Mouse (Mus musculus): ENCODE measurements around the gene Rrn3. TPM values are rescaled to one million over a fixed set of nuclear protein-coding genes. Genes with fewer than 3 reads are reported as not detected.
"Not testable (repeated sequence)": the region's sequence is repeated elsewhere in the genome, so short reads cannot be mapped to it uniquely, and the experiment has no call there.

Rrn3 gene
- polyA plus RNA-seq, 2 experiments, result 24.2 to 43.1 TPM

DNA sequence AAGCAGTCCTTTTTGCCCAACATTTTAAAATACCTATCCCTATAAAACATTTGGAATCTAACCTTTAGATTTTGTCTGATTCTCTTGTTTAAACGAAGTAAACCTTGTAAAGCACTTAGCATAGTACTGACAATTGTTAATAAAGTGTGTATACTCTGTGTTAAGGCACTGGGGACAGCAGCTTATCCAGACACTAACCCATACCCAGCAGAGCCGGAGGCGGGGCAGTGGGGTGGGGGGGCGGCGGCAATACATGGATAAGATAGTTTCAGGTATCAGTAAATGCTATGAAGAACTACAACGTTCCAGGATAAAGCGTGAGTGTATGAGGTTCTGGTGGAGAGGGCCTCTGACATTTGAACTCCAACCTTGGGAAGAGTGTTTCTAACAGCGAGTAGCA, 708 bp downstream of the Rrn3 start:
- ATAC-seq (ENCODE audit: low FRiP score, low read depth) (no peak), DNase-seq (ENCODE audit: low spot score) (no peak)
- no peaks in the 10 kb centered on the region for H3K9me3 ChIP-seq (ENCODE audit: control insufficient read depth, low read length)
- peak overlapping the region; percentile 73 for H3K4me3 ChIP-seq (replicated peaks; ENCODE audit: low read length)
- H3K4me2 ChIP-seq (replicated peaks; ENCODE audit: low read depth, low read length, severe bottlenecking), result peak overlapping the region; percentile 66
- H3K27ac ChIP-seq (replicated peaks; ENCODE audit: low read depth, low read length), result no peak overlapping the region
- H3K4me1 ChIP-seq (ENCODE audit: control insufficient read depth, insufficient read depth, low read length), result peaks cover 11% of the 10 kb centered on the region
- H3K27me3 ChIP-seq (ENCODE audit: control insufficient read depth, insufficient read depth, low read length), result no peaks in the 10 kb centered on the region
- peak overlapping the region; percentile 85 for H3K9ac ChIP-seq (ENCODE audit: low read depth, low read length, severe bottlenecking)
- no peak for TF ChIP-seq POLR2A (IDR thresholded peaks at IDR 0.05; ENCODE audit: borderline replicate concordance, extremely low read depth, insufficient read depth, insufficient read length)
- peaks cover 27% of the 10 kb centered on the region for H3K36me3 ChIP-seq (ENCODE audit: control insufficient read depth, insufficient read depth, low read length)
- WGBS, result 37% methylated on average over 8 of the region's 8 CpGs

DNA sequence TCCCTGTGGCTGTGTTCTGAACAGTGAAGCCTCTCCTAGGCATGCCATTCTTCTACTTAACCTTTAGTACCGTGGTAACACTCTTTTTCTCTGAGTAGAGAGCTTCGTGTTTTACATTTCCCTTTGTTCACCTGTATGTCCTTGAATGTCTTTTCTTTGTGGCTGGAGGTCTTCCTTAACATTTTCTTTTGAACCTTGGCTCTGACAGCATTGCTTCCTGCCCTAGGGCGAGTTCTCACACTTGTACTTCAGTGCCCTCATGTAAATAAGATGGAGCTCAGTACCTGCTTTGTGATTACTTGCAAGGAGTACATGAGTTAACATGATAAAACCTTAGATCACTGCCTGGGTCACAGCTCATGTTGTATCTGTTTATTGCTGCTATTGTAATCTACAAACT, 5.4 kb downstream of the Rrn3 start:
- Histone ChIP-seq H3K4me3 (replicated peaks; ENCODE audit: low read length) (no peak overlapping the region), H3K9me3 (ENCODE audit: control insufficient read depth, low read length) (no peaks in the 10 kb centered on the region), H3K4me1 (ENCODE audit: control insufficient read depth, insufficient read depth, low read length) (peaks cover 5% of the 10 kb centered on the region; the same call in 1 of the 2 replicates), H3K4me2 (replicated peaks; ENCODE audit: low read depth, low read length, severe bottlenecking) (no peak overlapping the region), H3K9ac (ENCODE audit: low read depth, low read length, severe bottlenecking) (no peak overlapping the region), H3K27ac (replicated peaks; ENCODE audit: low read depth, low read length) (no peak overlapping the region), H3K36me3 (ENCODE audit: control insufficient read depth, insufficient read depth, low read length) (peaks cover 68% of the 10 kb centered on the region), H3K27me3 (ENCODE audit: control insufficient read depth, insufficient read depth, low read length) (no peaks in the 10 kb centered on the region)
- ATAC-seq (ENCODE audit: low FRiP score, low read depth) (no peak), DNase-seq (ENCODE audit: low spot score) (no peak)
- no peak for TF ChIP-seq POLR2A (IDR thresholded peaks at IDR 0.05; ENCODE audit: borderline replicate concordance, extremely low read depth, insufficient read depth, insufficient read length)
- 84% methylated on average over 3 of the region's 3 CpGs for WGBS

DNA sequence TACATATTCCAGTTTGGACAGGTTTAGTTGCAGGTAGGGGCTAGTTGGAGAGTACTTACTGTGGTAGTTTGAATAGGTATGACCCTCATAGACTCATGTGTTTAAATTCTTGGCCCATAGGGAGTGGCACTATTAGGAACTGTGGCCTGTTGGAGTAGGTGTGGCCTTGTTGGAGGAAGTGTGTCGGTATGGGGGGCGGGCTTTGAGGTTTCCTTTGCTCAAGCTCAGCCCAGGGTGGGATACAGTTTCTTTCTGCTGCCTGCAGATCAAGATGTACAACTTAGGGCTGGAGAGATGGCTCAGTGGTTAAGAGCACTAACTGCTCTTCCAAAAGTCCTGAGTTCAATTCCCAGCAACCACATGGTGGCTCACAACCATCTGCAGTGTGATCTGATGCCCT, 12.9 kb downstream of the Rrn3 start:
- H3K36me3 ChIP-seq (ENCODE audit: control insufficient read depth, insufficient read depth, low read length), result peaks cover 86% of the 10 kb centered on the region
- not testable (repeated sequence) for H3K4me3 ChIP-seq (replicated peaks; ENCODE audit: low read length); H3K4me1 ChIP-seq (ENCODE audit: control insufficient read depth, insufficient read depth, low read length); H3K27me3 ChIP-seq (ENCODE audit: control insufficient read depth, insufficient read depth, low read length); DNase-seq (ENCODE audit: low spot score); H3K27ac ChIP-seq (replicated peaks; ENCODE audit: low read depth, low read length); ATAC-seq (ENCODE audit: low FRiP score, low read depth); H3K4me2 ChIP-seq (replicated peaks; ENCODE audit: low read depth, low read length, severe bottlenecking); H3K9me3 ChIP-seq (ENCODE audit: control insufficient read depth, low read length); H3K9ac ChIP-seq (ENCODE audit: low read depth, low read length, severe bottlenecking)
- 97% methylated on average over 2 of the region's 2 CpGs for WGBS

DNA sequence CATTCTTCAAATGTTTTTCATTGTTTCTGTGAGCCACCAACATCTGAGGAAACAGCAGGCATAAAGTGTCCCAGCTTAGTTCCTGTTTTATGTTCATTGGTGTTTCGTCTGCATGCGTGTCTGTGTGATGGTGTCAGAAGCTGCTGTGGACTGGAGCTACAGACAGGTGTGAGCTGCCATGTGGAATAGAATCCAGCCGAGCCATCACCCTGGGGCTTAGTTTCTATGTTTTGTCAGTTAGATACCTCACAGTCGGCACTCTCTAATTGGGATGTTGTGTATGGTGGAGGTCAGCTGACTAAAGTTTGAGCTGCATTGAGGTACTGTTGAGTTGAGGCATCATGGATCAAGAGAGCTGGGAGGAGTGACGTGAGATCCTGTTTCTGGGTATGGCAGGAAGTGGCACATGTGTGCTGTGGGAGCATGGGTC, 16.3 kb downstream of the Rrn3 start:
- H3K36me3 ChIP-seq (ENCODE audit: control insufficient read depth, insufficient read depth, low read length), result peaks cover 86% of the 10 kb centered on the region
- ATAC-seq (ENCODE audit: low FRiP score, low read depth) (no peak), DNase-seq (ENCODE audit: low spot score) (no peak)
- no peaks in the 10 kb centered on the region for H3K4me1 ChIP-seq (ENCODE audit: control insufficient read depth, insufficient read depth, low read length)
- no peak for TF ChIP-seq POLR2A (IDR thresholded peaks at IDR 0.05; ENCODE audit: borderline replicate concordance, extremely low read depth, insufficient read depth, insufficient read length)
- no peaks in the 10 kb centered on the region for H3K27me3 ChIP-seq (ENCODE audit: control insufficient read depth, insufficient read depth, low read length)
- H3K9ac ChIP-seq (ENCODE audit: low read depth, low read length, severe bottlenecking), result no peak overlapping the region
- 91% methylated on average over 5 of the region's 5 CpGs for WGBS
- H3K27ac ChIP-seq (replicated peaks; ENCODE audit: low read depth, low read length), result no peak overlapping the region
- no peak overlapping the region for H3K4me3 ChIP-seq (replicated peaks; ENCODE audit: low read length)
- H3K9me3 ChIP-seq (ENCODE audit: control insufficient read depth, low read length), result no peaks in the 10 kb centered on the region
- H3K4me2 ChIP-seq (replicated peaks; ENCODE audit: low read depth, low read length, severe bottlenecking), result no peak overlapping the region

DNA sequence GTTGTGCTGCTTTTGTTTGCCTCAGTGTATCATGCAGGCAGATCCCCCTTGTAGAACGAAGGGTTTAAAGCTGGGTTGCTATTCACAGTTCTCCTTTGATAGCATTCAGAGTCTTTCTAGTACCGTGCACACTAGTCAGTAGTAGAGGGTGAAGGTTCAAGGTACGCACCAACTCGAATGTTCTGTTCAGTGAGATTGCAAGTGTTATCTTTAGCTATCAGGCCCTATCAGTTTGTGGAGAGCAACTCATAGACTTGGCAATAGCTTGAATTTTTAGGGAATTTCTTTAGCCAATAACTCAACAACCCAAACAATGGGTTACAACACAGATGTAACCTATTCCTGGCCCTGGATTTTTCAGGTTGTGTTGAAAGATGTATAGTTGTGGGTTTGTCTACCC, 20.7 kb downstream of the Rrn3 start:
- Histone ChIP-seq H3K9me3 (ENCODE audit: control insufficient read depth, low read length) (no peaks in the 10 kb centered on the region), H3K27me3 (ENCODE audit: control insufficient read depth, insufficient read depth, low read length) (no peaks in the 10 kb centered on the region), H3K9ac (ENCODE audit: low read depth, low read length, severe bottlenecking) (no peak overlapping the region), H3K4me3 (replicated peaks; ENCODE audit: low read length) (no peak overlapping the region), H3K27ac (replicated peaks; ENCODE audit: low read depth, low read length) (no peak overlapping the region), H3K4me2 (replicated peaks; ENCODE audit: low read depth, low read length, severe bottlenecking) (no peak overlapping the region), H3K36me3 (ENCODE audit: control insufficient read depth, insufficient read depth, low read length) (peaks cover 86% of the 10 kb centered on the region), H3K4me1 (ENCODE audit: control insufficient read depth, insufficient read depth, low read length) (no peaks in the 10 kb centered on the region)
- ATAC-seq (ENCODE audit: low FRiP score, low read depth) (no peak), DNase-seq (ENCODE audit: low spot score) (no peak)
- 96% methylated on average over 4 of the region's 4 CpGs for WGBS
- TF ChIP-seq POLR2A (IDR thresholded peaks at IDR 0.05; ENCODE audit: borderline replicate concordance, extremely low read depth, insufficient read depth, insufficient read length), result no peak

DNA sequence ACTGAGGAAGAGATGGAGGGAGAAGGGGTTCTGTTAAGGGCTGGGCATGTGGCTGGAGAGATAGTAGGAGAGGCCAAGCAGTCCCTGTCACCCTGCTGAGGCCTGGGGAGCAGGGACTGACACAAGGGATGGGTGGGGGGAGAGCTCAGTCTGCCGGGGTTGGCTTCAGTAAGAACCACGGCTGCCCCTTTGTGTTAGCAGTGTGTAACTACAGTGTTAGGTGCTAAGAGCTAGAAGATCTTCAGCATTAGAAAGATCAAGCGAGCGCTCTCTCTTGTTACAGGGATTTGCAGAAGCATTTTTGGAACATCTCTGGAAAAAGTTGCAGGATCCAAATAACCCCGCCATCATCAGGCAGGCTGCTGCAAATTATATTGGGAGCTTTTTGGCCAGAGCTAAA, 24.2 kb downstream of the Rrn3 start:
- Histone ChIP-seq H3K4me1 (ENCODE audit: control insufficient read depth, insufficient read depth, low read length) (no peaks in the 10 kb centered on the region), H3K36me3 (ENCODE audit: control insufficient read depth, insufficient read depth, low read length) (peaks cover 91% of the 10 kb centered on the region), H3K4me2 (replicated peaks; ENCODE audit: low read depth, low read length, severe bottlenecking) (no peak overlapping the region), H3K27me3 (ENCODE audit: control insufficient read depth, insufficient read depth, low read length) (no peaks in the 10 kb centered on the region), H3K9me3 (ENCODE audit: control insufficient read depth, low read length) (no peaks in the 10 kb centered on the region), H3K27ac (replicated peaks; ENCODE audit: low read depth, low read length) (no peak overlapping the region), H3K4me3 (replicated peaks; ENCODE audit: low read length) (no peak overlapping the region), H3K9ac (ENCODE audit: low read depth, low read length, severe bottlenecking) (no peak overlapping the region)
- no peak for TF ChIP-seq POLR2A (IDR thresholded peaks at IDR 0.05; ENCODE audit: borderline replicate concordance, extremely low read depth, insufficient read depth, insufficient read length)
- 84% methylated on average over 5 of the region's 5 CpGs for WGBS
- ATAC-seq (ENCODE audit: low FRiP score, low read depth) (no peak), DNase-seq (ENCODE audit: low spot score) (no peak)

Data from limb, embryonic 14.5 days (tissue).